Mouse (Mus musculus) spleen, adult 2 months (tissue): ENCODE measurements around the gene Arsb.

Experiments used
- CTCF ChIP-seq: fragments of 200-500 bp; IDR thresholded peaks from 2 replicates; pipeline ENCODE4 v1.5.1; 2011; ENCODE audit warnings: mild to moderate bottlenecking, inconsistent platforms; ENCODE audit not compliant: insufficient read depth, insufficient read length, insufficient replicate concordance; ENCODE audit errors: extremely low read depth
- POLR2A ChIP-seq: fragments of 200-500 bp; IDR thresholded peaks from 2 replicates; pipeline ENCODE4 v1.6.1; 2011; ENCODE audit warnings: low read depth, low read length, inconsistent platforms

DNA sequence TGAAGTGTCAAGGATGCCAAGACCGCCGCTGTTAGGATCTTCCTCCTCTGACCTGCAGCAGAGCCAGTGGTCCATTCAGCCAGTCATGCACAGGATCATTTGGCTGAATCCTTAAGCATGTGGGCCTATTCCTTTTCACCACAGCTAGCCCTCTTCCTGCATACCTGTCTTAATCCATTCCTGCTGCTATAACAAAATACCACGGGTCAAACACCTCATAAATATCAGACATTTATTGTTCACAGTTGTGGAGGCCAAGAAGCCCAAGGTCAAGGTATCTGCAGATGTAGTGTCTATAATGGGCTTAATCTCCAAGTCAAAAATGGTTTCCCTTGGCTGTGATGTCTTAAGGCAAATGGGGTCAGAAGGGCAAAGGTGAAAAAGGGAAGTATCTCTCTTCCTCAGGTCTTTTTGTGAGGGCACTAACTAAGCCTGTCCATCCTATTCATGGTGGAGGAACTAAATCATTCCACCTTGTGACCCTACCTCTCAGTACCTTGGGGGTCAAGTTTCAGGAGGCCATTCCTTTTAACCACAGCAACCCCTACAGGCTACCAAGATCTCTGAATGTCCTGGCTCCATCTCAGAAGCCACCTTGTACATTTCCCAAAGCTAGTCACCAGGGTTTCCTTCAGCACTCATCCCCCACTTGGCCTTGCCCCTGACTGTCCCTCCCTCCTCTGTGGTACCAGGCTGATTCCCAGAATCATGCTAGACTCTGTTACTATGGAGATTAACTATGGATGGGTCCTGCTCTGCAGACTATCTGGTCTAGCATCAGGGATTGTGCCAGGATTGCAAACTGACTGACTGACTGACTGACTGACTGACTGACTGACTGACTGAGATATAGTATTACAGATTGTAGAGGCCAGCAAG lies 128.2 kb downstream of the Arsb start:
- TF ChIP-seq CTCF (no peak), POLR2A (no peak)
